Mouse (Mus musculus): Measurements from ENCODE around the gene Cdh12.

- TF ChIP-seq FOSL1 (IDR thresholded peaks at IDR 0.05; ENCODE audit: insufficient read depth, low read length, poor library complexity, severe bottlenecking) (no peak), CTCF (IDR thresholded peaks at IDR 0.05; ENCODE audit: control insufficient read depth, insufficient read depth, insufficient read length) (no peak), USF1 (IDR thresholded peaks at IDR 0.05; ENCODE audit: low read depth) (no peak), MAX (IDR thresholded peaks at IDR 0.05) (no peak), CEBPB (IDR thresholded peaks at IDR 0.05; ENCODE audit: low read depth) (no peak), MYOG (IDR thresholded peaks at IDR 0.05; ENCODE audit: control insufficient read depth, extremely low read depth, insufficient read length) (no peak), MYOD1 (IDR thresholded peaks at IDR 0.05; ENCODE audit: control insufficient read depth, insufficient read length, low read depth) (no peak)
These were observed 643.8 kb downstream of the Cdh12 start for GRCm38 (mm10) chr15:21092824-21093223.

All from C2C12 (cell line).